Mouse (Mus musculus) megakaryocyte, embryonic 14.5 days (primary cell): Measurements from ENCODE around the gene Inka1.

Source experiments
- FLI1 ChIP-seq: IDR thresholded peaks from 2 replicates; pipeline ENCODE4 v1.6.1; 2012; ENCODE audit warnings: low read length, inconsistent platforms, mixed read lengths
- GATA1 ChIP-seq: IDR thresholded peaks from 3 replicates; pipeline ENCODE4 v1.6.1; 2012; ENCODE audit warnings: mixed read lengths, low read length, inconsistent platforms, borderline replicate concordance

GRCm38 (mm10) chr9:108008041-108008440 lies 22.4 kb upstream of the Inka1 start:
- no peak for TF ChIP-seq GATA1
- no peak for TF ChIP-seq FLI1
